Mouse (Mus musculus): ENCODE data around the gene Abl1.

GRCm38 (mm10) chr2:31776479-31776878, 88.3 kb downstream of the Abl1 start:
- TF ChIP-seq CTCF (IDR thresholded peaks at IDR 0.05; ENCODE audit: insufficient read depth, low read length) (no peak), POLR2A (IDR thresholded peaks at IDR 0.05; ENCODE audit: borderline replicate concordance, extremely low read depth, low read depth, low read length) (no peak)
